ENCODE assay signal across 8 mouse cellular contexts in the genomic region with DNA sequence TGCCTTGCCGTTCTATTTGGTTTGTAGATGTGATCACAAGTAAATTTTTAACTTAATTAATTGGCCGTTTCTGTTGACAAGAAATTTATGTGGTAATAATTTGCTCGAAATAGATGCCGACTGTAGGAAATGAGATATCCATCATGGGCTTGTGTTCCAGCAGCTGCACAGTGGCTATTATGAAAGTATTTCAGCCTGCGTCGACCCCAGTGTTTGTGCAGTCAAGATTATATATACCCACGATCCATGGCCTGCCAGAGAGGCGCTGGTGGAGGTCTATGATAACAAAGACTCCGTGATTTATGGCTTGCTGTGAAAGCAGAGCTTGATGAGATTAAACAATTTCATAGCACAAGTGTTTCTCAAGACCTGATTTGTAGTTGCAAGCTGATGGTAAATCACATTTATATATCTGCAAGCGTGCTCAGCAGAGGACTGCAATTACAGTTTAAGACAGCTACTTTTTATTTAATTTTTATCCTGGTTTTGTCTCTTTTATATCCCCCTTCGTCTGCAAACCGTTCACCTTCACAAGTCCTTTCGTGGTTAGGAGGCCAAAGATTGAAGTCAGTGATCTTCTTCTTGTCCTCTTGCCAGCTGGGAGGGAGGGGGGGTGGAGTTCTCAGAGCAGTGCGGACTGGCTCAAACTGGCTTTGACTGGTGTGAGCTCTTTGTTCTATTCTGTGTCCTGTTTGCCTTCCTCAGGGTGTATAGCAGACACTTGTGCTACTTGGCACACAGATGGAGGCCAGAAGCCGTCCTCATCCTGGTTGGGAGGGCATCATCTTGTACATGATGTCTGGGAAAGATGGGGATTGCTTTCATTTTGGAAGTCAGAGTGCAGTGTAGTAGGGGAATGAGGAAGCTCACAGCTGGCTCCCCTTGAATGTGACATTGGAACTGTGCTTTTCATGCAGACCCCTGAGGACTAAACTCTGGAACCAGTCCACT.
A peak's percentile ranks its signal among the peaks of the same experiment; 100 is the strongest.
DNase-seq lines count a peak whose midpoint lies in the region; ATAC-seq lines count a peak whose summit lies in the region.

No protein-coding gene starts in this region.

- H3K27ac ChIP-seq in heart, embryonic 12.5 days (ENCODE audit: poor library complexity, severe bottlenecking) = no peak overlapping the region
- peak overlapping the region; percentile 99 for H3K27ac ChIP-seq in kidney, embryonic 15.5 days
- H3K27ac ChIP-seq in midbrain, embryonic 16.5 days (ENCODE audit: low read length) = no peak overlapping the region

- no peak overlapping the region for H3K4me3 ChIP-seq in heart, embryonic 12.5 days
- H3K4me3 ChIP-seq in kidney, embryonic 15.5 days (replicated peaks) = no peak overlapping the region
- H3K4me3 ChIP-seq in midbrain, embryonic 16.5 days (ENCODE audit: low read depth, low read length) = no peak overlapping the region

- H3K4me1 ChIP-seq in heart, embryonic 12.5 days (replicated peaks) = peaks cover 9% of the 10 kb centered on the region; the same call in 1 of the 2 replicates
- peaks cover 45% of the 10 kb centered on the region for H3K4me1 ChIP-seq in kidney, embryonic 15.5 days
- peaks cover 6% of the 10 kb centered on the region for H3K4me1 ChIP-seq in midbrain, embryonic 16.5 days (ENCODE audit: control insufficient read depth, insufficient read depth, low read length)

- H3K27me3 ChIP-seq in heart, embryonic 12.5 days (replicated peaks) = no peaks in the 10 kb centered on the region; the same call in 1 of the 2 replicates
- no peaks in the 10 kb centered on the region for H3K27me3 ChIP-seq in kidney, embryonic 15.5 days
- no peaks in the 10 kb centered on the region for H3K27me3 ChIP-seq in midbrain, embryonic 16.5 days (ENCODE audit: control insufficient read depth, insufficient read depth, low read depth, low read length)

- H3K9ac ChIP-seq in heart, embryonic 12.5 days = no peak overlapping the region
- peak overlapping the region; percentile 30 for H3K9ac ChIP-seq in kidney, embryonic 15.5 days
- no peak overlapping the region for H3K9ac ChIP-seq in midbrain, embryonic 16.5 days (ENCODE audit: low read depth, low read length)

- H3K36me3 ChIP-seq in heart, embryonic 12.5 days = no peaks in the 10 kb centered on the region
- H3K36me3 ChIP-seq in kidney, embryonic 15.5 days = no peaks in the 10 kb centered on the region
- H3K36me3 ChIP-seq in midbrain, embryonic 16.5 days (ENCODE audit: control insufficient read depth, insufficient read depth, low read length) = no peaks in the 10 kb centered on the region

- no peaks in the 10 kb centered on the region for H3K9me3 ChIP-seq in heart, embryonic 12.5 days (replicated peaks)
- H3K9me3 ChIP-seq in kidney, embryonic 15.5 days (replicated peaks) = no peaks in the 10 kb centered on the region
- no peaks in the 10 kb centered on the region for H3K9me3 ChIP-seq in midbrain, embryonic 16.5 days (replicated peaks; ENCODE audit: control insufficient read depth, low read length, poor library complexity, severe bottlenecking)

- WGBS in heart, embryonic 12.5 days = 49% methylated on average over 15 of the region's 15 CpGs
- 2% methylated on average over 15 of the region's 15 CpGs for WGBS in kidney, embryonic 15.5 days
- 41% methylated on average over 15 of the region's 15 CpGs for WGBS in midbrain, embryonic 16.5 days

- no peak overlapping the region for H3K4me2 ChIP-seq in heart, embryonic 12.5 days
- H3K4me2 ChIP-seq in kidney, embryonic 15.5 days = peak overlapping the region; percentile 34
- no peak overlapping the region for H3K4me2 ChIP-seq in midbrain, embryonic 16.5 days (ENCODE audit: low read length)

- no peak for ATAC-seq in heart, embryonic 12.5 days (ENCODE audit: insufficient number of reproducible peaks, low FRiP score)
- ATAC-seq in kidney, embryonic 15.5 days (replicated peaks; ENCODE audit: low FRiP score) = peak; percentile 95
- 0 out of 2 replicates have a peak, but pooled peaks have one; percentile 64 for ATAC-seq in midbrain, embryonic 16.5 days
- ATAC-seq in activated CD4-positive, CD25-positive, alpha-beta regulatory T cell, adult 4 months = no peak

- DNase-seq in heart, adult 18-20 months = peak; percentile 24 to 30
- DNase-seq in embryo, embryonic 9.5 days (ENCODE audit: extremely low spot score) = peak; percentile 64
- DNase-seq in right cerebral cortex, postnatal 10 days (ENCODE audit: low spot score in 2 of 2) = no peak
- no peak for DNase-seq in right cerebral cortex, postnatal 25 days

Comparison
In these comparisons a context has a peak if more than half of its experiments do, and no peak if none do; other contexts are left out.
1. DNase-seq: peak in heart, adult 18-20 months (2 of 2) and embryo, embryonic 9.5 days (single experiment); none in right cerebral cortex, postnatal 10 days (0 of 2) and right cerebral cortex, postnatal 25 days (single experiment).
2. ATAC-seq: peak in kidney, embryonic 15.5 days (single experiment) and midbrain, embryonic 16.5 days (single experiment); none in heart, embryonic 12.5 days (single experiment) and activated CD4-positive, CD25-positive, alpha-beta regulatory T cell, adult 4 months (single experiment).